Mouse (Mus musculus) megakaryocyte, adult 5-6 weeks (primary cell): ENCODE results near the gene Nell2. TPM values are rescaled to one million over a fixed set of nuclear protein-coding genes. Genes with fewer than 3 reads are reported as not detected.
"Not testable (repeated sequence)": the region's sequence is repeated elsewhere in the genome, so short reads cannot be mapped to it uniquely, and the experiment has no call there.

Experiments used
- ATAC-seq: 2 replicates; pipeline ENCODE4 v1.8.0; 2016; ENCODE audit warnings: mild to moderate bottlenecking, inconsistent platforms; ENCODE audit not compliant: poor library complexity, severe bottlenecking
- total RNA-seq, 2 experiments: library from RNA; stranded (forward) in 1 of 2; stranded (reverse) in 1 of 2; fragments of 153-499, 151-499 nt in 1 of 2; fragments of 221-1000, 200-1000 nt in 1 of 2; gene quantifications; 2 replicates each; pipeline versions ENCODE4 v1.2.3 to v1.2.4; 2015 to 2017

Gene Nell2
- total RNA-seq (2015) (not detected in 2 replicates), total RNA-seq (2017) (not detected in 2 replicates)

DNA sequence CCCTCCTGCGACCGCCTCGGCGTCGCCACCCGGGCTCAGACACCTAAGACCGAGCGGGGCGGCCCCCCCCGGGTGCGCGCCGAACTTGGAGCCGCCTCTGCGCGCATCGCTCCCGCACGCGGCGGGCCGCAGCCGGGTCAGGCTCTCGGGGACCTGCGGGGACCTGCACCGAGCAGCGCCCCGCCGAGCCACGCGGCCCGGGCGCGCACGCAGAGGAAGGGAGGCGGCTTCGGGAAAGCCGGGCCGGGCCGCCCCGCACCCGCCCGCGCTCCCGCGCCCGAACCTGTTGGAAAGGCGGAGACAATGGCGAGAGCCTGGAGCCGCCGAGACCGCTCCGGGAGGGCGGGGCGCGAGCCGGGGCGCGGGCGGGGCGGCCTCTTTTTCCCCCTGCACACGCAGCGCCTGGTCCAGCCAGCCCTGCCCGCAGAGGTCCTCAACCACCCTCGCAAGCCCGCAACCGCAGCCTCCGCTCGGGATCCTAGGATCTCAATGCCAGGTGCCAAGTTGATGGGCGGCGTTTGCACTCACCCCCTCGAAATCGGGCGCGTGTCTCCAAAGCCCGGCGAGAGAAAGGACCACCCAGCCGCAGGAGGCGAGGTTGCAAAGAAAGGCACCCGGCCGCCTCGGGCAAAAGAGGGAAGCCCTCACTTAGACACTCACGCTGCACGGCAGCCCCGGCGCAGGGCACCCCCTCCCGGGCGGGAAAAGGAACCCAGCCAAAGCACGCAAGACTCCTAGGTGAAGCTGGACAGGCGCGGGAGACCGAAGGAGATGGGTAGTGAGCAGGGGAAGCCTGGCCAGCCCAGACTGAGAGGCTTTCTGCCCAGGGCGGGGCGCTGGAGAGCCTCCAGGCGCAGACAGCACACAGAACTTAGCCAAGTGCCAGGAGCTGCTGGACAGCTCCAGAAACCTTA, at the start of gene Nell2:
TSS of gene Nell2 (minus strand) at position 612 of the 914 bp plus-strand sequence.
- ATAC-seq, result no peak

DNA sequence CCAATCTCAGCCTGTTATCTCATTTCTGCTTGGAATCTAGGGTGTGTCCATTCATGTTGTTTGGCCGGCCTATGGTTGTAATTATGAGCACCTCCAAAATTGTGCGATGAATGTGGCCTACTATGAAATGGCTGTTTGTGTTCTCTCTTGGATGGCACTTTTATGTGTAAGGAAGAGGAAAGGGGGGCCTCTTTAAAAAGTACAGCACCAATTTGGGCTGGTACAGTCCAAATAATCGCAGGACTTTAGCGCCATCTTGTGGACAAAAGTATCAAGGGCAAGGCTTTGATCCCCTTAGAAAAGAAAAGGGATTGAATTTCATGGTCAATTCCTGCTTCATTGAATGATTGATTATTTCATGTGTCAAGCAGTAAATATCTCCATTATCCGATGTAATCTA, 46.3 kb upstream of the Nell2 start:
- 0 out of 2 replicates have a peak, but pooled peaks have one; percentile 30 for ATAC-seq

DNA sequence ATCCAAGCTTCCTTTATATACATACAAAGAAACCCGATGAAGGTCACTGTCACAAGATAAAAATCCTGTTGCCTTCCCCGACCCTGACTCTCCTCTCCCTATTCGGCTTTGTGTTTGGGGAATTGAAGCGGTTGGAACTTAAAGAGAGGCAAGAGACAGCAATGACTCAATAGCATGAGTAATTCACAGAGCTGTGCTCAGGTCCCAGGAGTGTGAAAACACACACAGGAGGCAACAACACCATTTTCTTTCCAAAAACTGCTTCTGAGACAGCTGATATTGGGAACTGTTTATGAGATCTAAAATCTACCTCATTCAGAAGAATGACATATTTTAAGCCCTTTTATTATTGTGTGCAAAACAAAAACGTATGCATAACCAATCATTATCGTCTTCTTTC, 41.2 kb upstream of the Nell2 start:
- no peak for ATAC-seq

DNA sequence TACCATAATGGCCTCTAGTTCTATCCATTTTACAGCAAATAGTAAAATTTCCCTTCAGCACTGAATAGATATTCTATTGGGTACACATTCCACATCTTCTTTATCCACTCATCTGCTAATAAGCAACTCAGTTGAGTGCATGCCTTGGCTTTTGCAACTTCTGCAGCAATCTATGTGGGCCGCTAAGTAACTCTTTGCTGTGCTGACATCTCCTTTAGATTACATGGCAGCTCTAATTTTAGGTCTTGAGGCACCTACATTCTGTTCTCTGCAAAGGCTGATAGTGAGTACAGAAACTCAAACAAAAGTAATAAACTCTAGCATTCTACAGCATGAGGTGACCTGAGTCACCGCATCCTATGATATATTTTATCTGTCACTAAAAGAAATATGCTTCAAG, 36.8 kb upstream of the Nell2 start:
- no peak for ATAC-seq

DNA sequence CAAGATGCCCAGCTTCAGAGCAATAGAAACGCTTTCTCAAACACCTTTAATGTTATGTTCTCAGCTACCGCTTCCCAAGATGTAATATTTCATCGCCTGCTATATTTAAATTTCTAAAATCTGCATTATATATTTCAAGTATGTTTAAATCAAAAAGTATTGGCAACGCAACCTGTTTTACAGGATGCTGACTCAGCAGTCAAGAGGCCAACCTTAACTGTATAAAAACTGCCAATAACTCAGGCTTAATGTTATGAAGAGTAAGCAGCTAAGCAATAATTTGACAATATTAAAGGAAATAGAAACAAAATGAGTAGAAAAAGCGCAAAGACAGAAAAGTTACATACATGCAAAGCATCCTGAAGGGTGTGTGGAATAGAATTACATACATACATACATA, 32.9 kb upstream of the Nell2 start:
- ATAC-seq, result no peak

DNA sequence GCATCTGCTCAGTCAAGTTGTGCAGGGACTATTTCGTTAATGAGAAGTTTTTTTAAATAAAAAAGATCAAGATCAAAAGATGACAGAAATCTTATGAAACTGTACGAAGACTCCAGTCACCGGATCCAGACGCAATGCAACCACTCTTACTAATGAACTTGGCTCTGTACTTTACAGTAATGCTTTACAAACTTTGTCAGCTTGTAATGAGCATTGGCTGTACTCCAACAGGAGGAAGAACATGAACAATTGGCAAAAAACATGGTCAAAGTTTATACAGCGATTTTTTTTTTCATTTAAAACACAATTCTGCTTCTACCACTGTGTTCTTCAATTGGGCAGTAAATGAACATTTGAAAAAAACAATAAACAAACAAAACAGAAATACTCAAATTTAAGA, 21.7 kb upstream of the Nell2 start:
- ATAC-seq, result no peak

DNA sequence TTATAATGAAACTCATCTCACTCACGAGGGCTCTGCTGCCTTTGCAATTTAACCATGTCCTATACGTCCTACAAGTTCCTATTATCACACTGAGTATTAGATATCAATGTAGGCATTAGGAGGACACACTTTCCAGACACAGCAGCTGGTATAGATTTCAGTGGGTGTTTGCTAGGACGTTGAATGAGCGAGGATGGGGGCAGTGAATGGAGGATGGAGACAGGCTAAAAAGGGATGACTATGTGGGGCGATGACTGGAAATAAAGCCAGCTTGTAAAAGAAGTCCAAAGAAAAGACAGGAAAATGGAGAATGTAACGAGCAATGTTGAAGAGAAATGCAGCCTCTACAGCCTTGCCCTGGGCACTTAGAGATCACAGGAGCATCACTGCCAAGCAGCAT, 14.3 kb upstream of the Nell2 start:
- ATAC-seq, result no peak

DNA sequence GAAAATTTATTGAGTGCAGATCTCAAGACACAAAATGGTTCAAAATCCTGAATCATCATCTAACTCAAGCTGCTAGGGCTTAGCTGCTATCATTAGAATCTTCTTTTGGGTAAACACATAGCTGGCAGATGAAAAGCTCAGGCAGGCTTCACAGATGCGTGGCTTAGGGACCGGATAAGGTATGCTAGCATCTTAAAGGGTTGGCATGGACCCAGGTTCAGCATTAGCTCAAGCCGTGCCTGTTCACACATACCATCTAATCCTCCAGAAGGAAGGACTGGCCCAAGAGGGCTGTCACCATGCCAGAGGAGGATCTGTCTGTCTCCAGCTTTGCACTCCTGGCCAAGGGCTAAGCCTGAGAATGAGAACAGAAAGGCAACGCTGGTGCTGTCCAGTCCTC, 8.4 kb upstream of the Nell2 start:
- no peak for ATAC-seq

DNA sequence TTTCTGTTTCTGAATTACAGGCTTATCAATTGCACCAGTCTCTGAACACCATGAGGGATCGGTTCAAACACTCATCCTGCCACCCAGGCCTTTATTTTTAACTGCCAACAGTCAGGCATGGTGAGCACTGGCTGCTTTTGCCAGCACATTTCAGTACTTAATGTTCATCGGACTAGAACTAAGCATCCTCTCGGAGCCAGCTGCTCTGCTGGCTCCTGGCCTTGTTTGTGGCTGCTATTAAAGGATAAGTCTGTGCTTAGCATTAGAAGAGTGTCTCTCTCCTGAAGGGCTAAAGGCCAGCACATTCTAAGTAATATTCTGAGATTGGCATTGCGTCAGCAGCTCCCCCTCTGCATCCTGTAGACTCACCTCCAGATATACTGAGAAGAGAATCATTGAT, 7.9 kb upstream of the Nell2 start:
- no peak for ATAC-seq

DNA sequence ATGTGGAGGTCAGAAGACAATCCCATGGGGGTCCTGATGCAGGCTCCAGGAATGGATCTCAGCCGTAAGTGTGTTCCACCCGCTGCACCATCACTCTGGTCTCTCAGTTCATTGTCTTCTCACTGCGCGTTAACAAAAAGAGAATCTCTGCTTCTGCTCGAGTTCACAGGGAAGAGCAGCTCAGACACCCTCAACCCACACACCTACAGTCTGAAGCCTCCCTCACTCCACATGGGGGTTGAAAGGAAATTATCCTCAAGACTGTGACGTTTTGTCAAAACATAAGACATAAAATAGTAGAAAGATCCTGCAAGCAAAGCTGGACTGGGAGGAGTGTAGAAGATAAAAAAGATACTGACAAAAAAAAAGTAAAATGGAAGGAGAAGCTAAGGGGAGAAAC, 6.3 kb upstream of the Nell2 start:
- ATAC-seq, result no peak

DNA sequence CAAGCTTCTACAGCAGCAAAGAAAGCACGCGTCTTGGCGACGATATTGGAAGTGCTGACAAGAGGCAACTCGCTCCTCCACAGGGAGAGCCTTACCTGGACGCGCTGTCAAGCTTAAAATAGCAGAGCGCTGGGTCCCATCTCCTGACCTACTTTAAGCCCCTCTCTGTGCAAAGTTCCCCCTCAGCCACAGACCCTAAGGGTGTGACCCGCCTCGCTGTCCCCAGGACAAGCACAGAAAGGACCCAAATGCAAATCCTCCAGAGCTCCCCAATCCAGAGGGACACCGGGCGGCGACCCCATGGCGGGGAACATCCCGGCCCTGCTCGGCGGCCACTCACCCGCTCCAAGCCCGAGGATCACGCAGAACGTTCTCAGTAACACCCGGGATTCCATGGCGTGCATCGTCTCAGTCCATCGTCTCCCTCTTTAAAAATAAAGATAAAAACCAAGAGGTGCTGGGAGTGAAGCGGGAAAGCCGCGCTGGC, 855 bp downstream of the Nell2 start:
- ATAC-seq, result no peak

DNA sequence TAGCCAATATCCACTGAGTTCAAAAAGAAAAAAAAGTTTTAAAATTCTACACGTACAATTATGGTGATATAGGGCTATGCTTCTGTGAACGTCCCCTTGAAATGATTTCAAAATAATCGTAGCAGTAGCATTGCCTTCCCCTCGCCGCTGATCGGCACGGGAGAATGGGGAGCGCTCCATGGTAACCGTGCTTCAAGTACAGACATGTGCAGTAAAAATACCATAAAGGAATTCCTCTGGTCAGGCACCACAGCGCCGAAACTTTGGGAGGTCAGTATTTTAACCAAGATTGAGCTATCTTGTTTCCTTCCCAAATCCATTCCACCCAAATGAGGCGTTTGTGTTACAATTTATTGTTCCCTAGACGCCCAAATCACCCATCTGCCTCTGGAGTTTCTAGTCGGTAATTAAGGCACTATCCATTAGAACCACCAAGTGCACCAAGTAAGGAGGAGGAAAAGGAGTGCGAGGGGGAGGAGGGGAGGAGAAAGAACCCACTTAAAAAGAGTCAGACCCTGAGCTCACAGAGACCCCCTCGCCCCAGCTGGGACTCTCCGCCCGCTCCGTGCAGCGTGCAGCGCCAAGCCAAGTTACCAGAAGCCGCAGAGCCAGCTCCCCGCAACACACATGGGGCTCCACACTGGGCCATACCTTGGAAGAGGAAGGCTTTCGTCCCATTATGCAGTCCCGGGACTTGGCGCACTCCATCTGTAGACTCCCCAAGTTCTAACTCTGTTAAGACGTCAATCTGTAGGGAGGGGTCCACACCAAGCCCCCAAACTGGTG, 1.5 kb downstream of the Nell2 start:
- ATAC-seq, result no peak

DNA sequence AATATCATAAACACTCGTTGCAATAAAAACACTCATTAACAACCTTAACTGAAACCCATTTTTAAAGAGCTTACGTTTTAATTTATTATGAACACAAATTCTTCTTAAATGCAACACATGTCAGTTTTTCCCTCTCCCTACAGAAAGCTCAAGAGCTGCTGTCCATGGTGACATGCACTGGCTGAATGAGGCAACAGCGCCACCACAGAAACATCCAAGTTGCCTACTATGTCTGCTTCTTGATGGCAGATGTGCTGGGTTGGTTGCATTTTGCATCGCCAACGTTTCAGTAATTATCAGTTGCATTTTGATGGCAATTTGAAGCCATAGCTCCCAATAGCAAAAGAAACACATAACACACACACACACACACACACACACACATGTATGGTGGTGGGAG, 2.4 kb downstream of the Nell2 start:
- no peak for ATAC-seq

DNA sequence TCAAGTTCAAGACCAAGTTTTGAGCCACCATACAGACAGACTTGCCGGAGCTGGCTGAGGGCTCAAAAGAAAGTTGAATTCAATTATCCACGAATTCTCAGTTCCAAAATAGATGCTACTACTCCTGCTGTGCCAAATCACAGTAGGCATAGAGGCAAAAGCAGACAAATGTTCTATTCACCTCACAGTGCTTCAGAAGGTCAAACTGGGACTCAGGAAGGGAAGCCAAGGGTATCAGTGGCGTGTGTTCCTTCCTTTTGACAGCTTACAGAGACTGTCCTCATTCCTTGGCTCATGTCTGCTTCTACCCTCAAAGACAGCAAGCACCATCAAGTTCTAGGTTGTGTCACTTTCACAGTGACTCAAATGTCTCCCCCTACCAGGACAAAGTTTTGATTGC, 10.2 kb downstream of the Nell2 start:
- ATAC-seq, result no peak

DNA sequence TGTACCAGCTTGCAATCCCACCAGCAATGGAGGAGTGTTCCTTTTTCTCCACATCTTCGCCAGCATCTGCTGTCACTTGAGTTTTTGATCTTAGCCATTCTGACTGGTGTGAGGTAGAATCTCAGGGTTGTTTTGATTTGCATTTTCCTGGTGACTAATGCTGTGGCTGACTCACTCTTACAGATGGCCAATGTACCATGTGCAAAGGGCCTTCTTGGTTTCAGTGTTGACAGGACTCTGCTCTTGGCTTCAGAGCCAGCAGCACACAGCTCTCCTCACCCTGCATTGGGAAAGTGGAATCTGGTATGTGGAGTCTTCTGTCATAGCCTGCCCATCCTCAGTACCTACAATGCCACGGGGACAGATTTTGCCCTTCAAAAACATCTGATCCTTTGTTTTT, 15.1 kb downstream of the Nell2 start:
- not testable (repeated sequence) for ATAC-seq

DNA sequence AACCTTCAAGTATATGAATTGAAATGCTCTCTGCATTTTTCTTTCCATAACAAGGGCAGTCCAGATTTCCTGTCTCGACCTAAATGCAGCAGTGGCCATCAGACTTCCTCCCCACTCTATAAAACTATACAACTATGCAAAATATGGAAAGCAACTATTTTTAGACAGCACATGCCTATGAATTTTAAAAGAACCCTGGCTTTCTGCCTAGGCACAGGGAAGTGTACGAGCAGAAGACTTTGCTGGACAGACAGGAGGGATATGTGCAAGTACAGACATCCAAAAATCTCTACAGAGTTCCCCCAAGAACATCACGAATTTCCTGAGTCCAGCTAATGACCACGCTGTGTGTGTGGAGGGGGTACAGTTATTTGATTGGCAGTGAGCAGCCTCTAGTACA, 32.7 kb downstream of the Nell2 start:
- ATAC-seq, result no peak

DNA sequence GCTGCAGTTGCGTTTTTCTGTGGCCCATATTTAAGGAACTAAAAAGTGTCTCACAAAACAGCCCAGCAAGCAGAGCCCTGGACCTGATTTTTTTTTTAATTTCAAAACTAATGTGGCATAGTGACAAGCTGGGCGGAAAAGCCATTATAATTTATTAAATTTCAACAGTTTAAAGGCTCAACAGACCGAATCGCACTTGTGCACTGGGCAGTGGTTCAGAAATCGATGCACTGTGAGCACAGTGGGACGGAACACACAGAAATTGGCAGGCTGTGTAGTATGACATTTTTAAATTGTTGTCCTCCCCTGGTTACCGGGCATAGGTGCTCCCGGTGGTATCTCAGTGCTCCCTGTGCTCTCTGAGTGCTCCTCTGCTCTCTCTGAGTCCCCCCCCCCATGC, 33.2 kb downstream of the Nell2 start:
- ATAC-seq, result no peak

DNA sequence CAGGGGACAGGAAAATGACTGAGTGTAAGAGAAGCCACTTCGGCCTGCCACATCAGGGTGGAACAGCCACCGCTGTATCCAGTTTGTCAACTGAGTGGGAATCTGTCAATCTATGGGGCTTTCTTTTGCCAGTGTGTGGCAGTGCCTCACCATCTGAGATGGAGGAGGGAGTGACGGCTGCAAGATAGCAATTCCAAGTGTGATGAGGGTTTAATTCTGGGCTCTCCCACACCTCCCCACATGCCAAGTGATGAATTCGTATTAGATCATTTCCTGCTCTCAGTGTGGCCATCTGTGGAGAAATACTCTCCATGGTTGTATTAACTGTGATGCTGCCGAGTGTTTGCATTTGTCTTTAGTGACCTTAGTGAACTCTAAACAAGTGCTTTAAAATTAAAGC, 36.2 kb downstream of the Nell2 start:
- ATAC-seq, result no peak

DNA sequence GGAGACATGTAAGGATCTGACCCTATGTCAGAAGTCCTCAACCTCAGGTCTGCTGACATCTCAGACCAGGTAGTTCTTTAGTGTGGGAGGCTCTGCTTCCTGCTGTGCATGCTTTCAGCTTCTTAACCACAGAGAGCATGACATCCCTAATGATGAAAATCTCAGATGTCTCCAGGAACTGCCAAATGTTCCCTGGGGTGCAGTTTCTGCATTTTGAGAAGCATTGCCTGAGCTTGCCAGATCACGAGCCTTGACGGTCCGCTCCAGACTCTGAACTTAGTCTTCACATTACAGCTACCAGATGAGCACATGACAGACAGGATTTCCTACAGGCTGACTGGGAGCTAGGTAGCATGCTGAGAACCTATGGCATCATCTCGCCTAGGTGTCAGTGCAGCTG, 39.2 kb downstream of the Nell2 start:
- no peak for ATAC-seq

DNA sequence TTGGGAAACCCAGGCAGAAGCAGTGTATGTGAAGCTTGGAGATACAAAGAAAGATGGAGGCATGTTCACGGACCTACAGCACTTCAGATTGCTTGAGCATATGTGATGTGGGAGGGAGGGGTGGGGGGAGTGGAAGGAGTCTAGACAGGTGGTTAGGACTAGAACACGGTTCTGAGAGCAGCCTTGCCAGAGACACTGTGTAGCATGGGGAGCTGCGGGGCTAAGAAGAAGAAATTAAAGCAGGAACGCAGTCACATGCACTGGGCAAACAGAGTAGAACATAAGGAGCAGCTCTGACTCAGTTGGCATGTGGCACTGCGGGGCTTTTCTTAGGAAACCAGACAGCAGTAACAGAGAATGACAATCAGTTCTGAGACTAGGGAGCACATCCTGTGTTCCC, 40.4 kb downstream of the Nell2 start:
- ATAC-seq, result no peak

DNA sequence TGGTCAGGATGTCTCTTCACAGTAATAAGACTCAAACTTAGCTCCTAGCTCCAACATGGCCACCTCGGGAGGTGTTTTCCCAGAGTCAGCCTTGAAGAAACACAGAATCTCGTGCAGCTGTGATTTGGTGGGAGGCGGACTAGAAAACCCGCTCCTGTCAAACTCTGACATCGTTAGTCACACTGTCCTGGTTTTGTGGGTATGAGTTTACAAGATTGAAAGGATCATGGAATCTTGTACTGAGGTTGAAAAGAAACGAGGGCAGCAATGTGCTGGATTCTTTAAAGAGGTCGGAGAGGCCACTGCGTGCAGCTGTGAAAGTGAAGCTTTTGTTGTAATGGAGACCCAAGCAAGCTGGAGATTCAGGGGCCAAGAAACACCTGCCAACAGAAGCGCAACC, 46.4 kb downstream of the Nell2 start:
- no peak for ATAC-seq

DNA sequence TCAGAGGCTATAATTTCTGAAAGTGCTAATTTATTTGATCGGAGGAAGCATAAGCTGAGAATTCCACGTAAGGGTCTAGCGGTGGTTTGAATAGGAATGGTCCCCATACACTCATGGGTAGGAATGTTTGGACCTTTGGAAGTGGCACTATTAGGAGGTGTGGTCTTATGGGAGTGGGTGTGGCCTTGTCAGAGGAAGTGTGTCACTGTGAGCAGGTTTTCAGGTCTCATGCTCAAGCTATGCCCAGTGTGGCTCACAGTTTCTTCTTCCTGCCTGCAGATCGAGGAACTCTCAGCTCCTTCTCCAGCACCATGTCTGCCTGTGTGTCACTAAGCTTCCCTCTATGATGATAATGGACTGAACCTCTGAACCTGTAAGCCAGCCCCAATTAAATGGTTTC, 46.8 kb downstream of the Nell2 start:
- ATAC-seq, result no peak
